Mouse (Mus musculus): Measurements from ENCODE around the gene Shisa6. TPM values are rescaled to one million over a fixed set of nuclear protein-coding genes. Genes with fewer than 3 reads are reported as not detected.

Shisa6 gene
- total and polyA plus RNA-seq, 3 experiments, result not detected

- no peak overlapping the region for H3K4me2 ChIP-seq (ENCODE audit: insufficient read depth, low read depth, poor library complexity, severe bottlenecking)
- no peak overlapping the region for H3K9ac ChIP-seq (ENCODE audit: insufficient read depth, low read depth)
- in situ Hi-C loops (cut with MboI; ENCODE audit: low pct_ligation_motif_present, low pct_unique_long_range_greater_than_20kb, low sequenced_read_pairs), result no loop called here
- TF ChIP-seq MYC (IDR thresholded peaks at IDR 0.05; ENCODE audit: low read depth, low read length), result no peak
- TF ChIP-seq PAX5 (IDR thresholded peaks at IDR 0.05; ENCODE audit: low read length), result no peak
- no peak for TF ChIP-seq GABPA (IDR thresholded peaks at IDR 0.05; ENCODE audit: insufficient replicate concordance, low read depth, low read length)
- TF ChIP-seq JUND (conservative IDR thresholded peaks at IDR 0.05; ENCODE audit: low read depth, low read length), result no peak
- TF ChIP-seq EP300 (IDR thresholded peaks at IDR 0.05; ENCODE audit: low read length), result no peak
- dilution Hi-C loops (cut with MboI; ENCODE audit: extremely low pct_ligation_motif_present, extremely low pct_unique_long_range_greater_than_20kb, low sequenced_read_pairs), result no loop called here
- no peak overlapping the region for H3K4me3 ChIP-seq (replicated peaks in 1 of 3; ENCODE audit: low read depth in 2 of 3, low read length in 2 of 3, poor library complexity in 1 of 3)
- H3K27ac ChIP-seq (ENCODE audit: insufficient read depth, low read depth), result no peak overlapping the region
- no peak for DNase-seq (ENCODE audit: extremely low read depth)
- H3K36me3 ChIP-seq (replicated peaks in 1 of 2; ENCODE audit: control insufficient read depth in 1 of 2, insufficient read depth in 1 of 2, low read length in 1 of 2), result no peaks in the 10 kb centered on the region
- no peaks in the 10 kb centered on the region for H3K79me2 ChIP-seq (replicated peaks; ENCODE audit: control insufficient read depth, extremely low read depth, insufficient read depth, poor library complexity, severe bottlenecking)
- no peaks in the 10 kb centered on the region for H3K9me3 ChIP-seq (replicated peaks; ENCODE audit: low read length)
- no peaks in the 10 kb centered on the region for H3K4me1 ChIP-seq (ENCODE audit: control insufficient read depth in 1 of 2, insufficient read depth in 2 of 2)
- H3K27me3 ChIP-seq (replicated peaks), result peaks cover 79% of the 10 kb centered on the region
Observed at GRCm38 (mm10) chr11:66218469-66218868, 307.3 kb downstream of the Shisa6 start.

DNA sequence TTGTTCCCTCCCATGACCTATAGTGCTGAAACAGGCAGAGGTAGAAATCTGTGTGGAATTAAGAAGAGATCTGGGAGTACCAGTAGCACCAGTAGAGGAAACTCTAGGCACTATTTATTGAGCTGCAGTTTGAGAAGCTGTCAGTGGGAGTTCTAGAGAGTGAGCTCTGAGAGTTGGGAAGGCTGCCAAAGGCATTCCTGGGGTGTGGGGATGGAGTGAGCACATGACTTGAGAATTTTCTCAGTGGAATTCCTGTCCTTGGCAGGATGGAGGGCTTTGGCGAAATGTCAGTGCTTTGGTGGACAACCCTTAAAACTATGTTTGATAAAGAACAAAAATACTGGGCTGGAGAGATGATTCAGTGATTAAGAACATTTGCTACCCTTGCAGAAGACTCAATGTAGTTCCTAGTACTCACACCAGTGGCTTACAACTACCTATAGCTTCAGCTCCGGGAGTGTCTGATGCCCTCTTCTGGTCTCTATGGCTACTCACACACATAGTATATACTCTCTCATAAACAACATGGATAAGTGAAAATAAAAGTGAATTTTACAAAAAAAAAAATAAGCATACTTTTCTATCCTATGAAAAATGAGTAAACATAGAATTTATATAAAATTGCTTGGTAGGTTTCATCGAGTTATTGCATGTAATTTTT is 337.0 kb downstream of the Shisa6 start:
- in situ Hi-C loops (cut with MboI; ENCODE audit: low pct_ligation_motif_present, low pct_unique_long_range_greater_than_20kb, low sequenced_read_pairs), result no loop called here
- H3K9ac ChIP-seq (ENCODE audit: insufficient read depth, low read depth), result no peak overlapping the region
- DNase-seq (ENCODE audit: extremely low read depth), result no peak

GRCm38 (mm10) chr11:66188146-66188545 is 337.6 kb downstream of the Shisa6 start:
- Histone ChIP-seq H3K36me3 (replicated peaks in 1 of 2; ENCODE audit: control insufficient read depth in 1 of 2, insufficient read depth in 1 of 2, low read length in 1 of 2) (no peaks in the 10 kb centered on the region), H3K4me1 (ENCODE audit: control insufficient read depth in 1 of 2, insufficient read depth in 2 of 2) (no peaks in the 10 kb centered on the region), H3K27ac (ENCODE audit: insufficient read depth, low read depth) (no peak overlapping the region), H3K79me2 (replicated peaks; ENCODE audit: control insufficient read depth, extremely low read depth, insufficient read depth, poor library complexity, severe bottlenecking) (no peaks in the 10 kb centered on the region), H3K27me3 (replicated peaks) (peaks cover 25% of the 10 kb centered on the region), H3K4me3 (replicated peaks in 1 of 3; ENCODE audit: low read depth in 2 of 3, low read length in 2 of 3, poor library complexity in 1 of 3) (no peak overlapping the region), H3K4me2 (ENCODE audit: insufficient read depth, low read depth, poor library complexity, severe bottlenecking) (no peak overlapping the region), H3K9ac (ENCODE audit: insufficient read depth, low read depth) (no peak overlapping the region), H3K9me3 (replicated peaks; ENCODE audit: low read length) (no peaks in the 10 kb centered on the region)
- dilution Hi-C loops (cut with MboI; ENCODE audit: extremely low pct_ligation_motif_present, extremely low pct_unique_long_range_greater_than_20kb, low sequenced_read_pairs) (no loop called here), in situ Hi-C loops (cut with MboI; ENCODE audit: low pct_ligation_motif_present, low pct_unique_long_range_greater_than_20kb, low sequenced_read_pairs) (no loop called here)
- no peak for DNase-seq (ENCODE audit: extremely low read depth)
- no peak for TF ChIP-seq CTCF (conservative IDR thresholded peaks at IDR 0.05 in 1 of 2, IDR thresholded peaks at IDR 0.05 in 1 of 2; ENCODE audit: low read depth in 2 of 2, low read length in 2 of 2)

More for the DNA sequence above, 337.0 kb downstream of the Shisa6 start:
- no peak overlapping the region for H3K27ac ChIP-seq (ENCODE audit: insufficient read depth, low read depth)
- no peaks in the 10 kb centered on the region for H3K36me3 ChIP-seq (replicated peaks in 1 of 2; ENCODE audit: control insufficient read depth in 1 of 2, insufficient read depth in 1 of 2, low read length in 1 of 2)
- peaks cover 20% of the 10 kb centered on the region for H3K27me3 ChIP-seq (replicated peaks)
- no peaks in the 10 kb centered on the region for H3K79me2 ChIP-seq (replicated peaks; ENCODE audit: control insufficient read depth, extremely low read depth, insufficient read depth, poor library complexity, severe bottlenecking)
- dilution Hi-C loops (cut with MboI; ENCODE audit: extremely low pct_ligation_motif_present, extremely low pct_unique_long_range_greater_than_20kb, low sequenced_read_pairs), result no loop called here
- no peaks in the 10 kb centered on the region for H3K4me1 ChIP-seq (ENCODE audit: control insufficient read depth in 1 of 2, insufficient read depth in 2 of 2)
- H3K9me3 ChIP-seq (replicated peaks; ENCODE audit: low read length), result no peaks in the 10 kb centered on the region
- H3K4me3 ChIP-seq (replicated peaks in 1 of 3; ENCODE audit: low read depth in 2 of 3, low read length in 2 of 3, poor library complexity in 1 of 3), result no peak overlapping the region
- TF ChIP-seq CTCF (conservative IDR thresholded peaks at IDR 0.05 in 1 of 2, IDR thresholded peaks at IDR 0.05 in 1 of 2; ENCODE audit: low read depth in 2 of 2, low read length in 2 of 2) (peak in 1 of 2 experiments; percentile 15; a peak in 1 of 4 replicates), EP300 (IDR thresholded peaks at IDR 0.05; ENCODE audit: low read length) (no peak)
- H3K4me2 ChIP-seq (ENCODE audit: insufficient read depth, low read depth, poor library complexity, severe bottlenecking), result no peak overlapping the region
